Mouse (Mus musculus) Patski (cell line): ENCODE measurements around the gene Psma3. TPM values are rescaled to one million over a fixed set of nuclear protein-coding genes. Genes with fewer than 3 reads are reported as not detected.

Experiments used
- ATAC-seq: fragments of 100-300 bp; one replicate; pipeline ENCODE4 v1.8.0; 2021
- CTCF ChIA-PET: fragments of 350-600 bp; sonication (Branson Sonifier 250); formaldehyde crosslinking; loops from one replicate; lab custom pipeline; 2022; ENCODE audit warnings: inconsistent platforms; lab: Charles Lee
- POLR2A ChIA-PET: fragments of 350-600 bp; sonication (Branson Sonifier 250); formaldehyde crosslinking; loops from one replicate; lab custom pipeline; 2022; ENCODE audit warnings: antibody characterized with exemption, inconsistent platforms; lab: Charles Lee
- DNase-seq: peaks from one replicate; pipeline ENCODE4 v3.0.0-alpha.2; 2011; ENCODE audit warnings: low read depth, low spot score
- H3K27me3 ChIP-seq: fragments of 371-371 bp; one replicate; pipeline ENCODE4 v1.5.1; 2021
- CTCF ChIP-seq: fragments of 100-300 bp; IDR thresholded peaks from one replicate; pipeline ENCODE4 v1.5.1; 2021
- in situ Hi-C: fragments of 300-500 bp; cut with MboI; formaldehyde crosslinking; loops from 3 replicates; pipeline ENCODE4 v1.11.1; 2018; ENCODE audit warnings: low pct_unique_long_range_greater_than_20kb, mixed read lengths
- polyA plus RNA-seq: library from polyadenylated mRNA; unstranded; gene quantifications from one replicate; pipeline ENCODE4 v1.2.3, GENCODE M21; 2021

Psma3 gene
- polyA plus RNA-seq = 201 TPM

DNA sequence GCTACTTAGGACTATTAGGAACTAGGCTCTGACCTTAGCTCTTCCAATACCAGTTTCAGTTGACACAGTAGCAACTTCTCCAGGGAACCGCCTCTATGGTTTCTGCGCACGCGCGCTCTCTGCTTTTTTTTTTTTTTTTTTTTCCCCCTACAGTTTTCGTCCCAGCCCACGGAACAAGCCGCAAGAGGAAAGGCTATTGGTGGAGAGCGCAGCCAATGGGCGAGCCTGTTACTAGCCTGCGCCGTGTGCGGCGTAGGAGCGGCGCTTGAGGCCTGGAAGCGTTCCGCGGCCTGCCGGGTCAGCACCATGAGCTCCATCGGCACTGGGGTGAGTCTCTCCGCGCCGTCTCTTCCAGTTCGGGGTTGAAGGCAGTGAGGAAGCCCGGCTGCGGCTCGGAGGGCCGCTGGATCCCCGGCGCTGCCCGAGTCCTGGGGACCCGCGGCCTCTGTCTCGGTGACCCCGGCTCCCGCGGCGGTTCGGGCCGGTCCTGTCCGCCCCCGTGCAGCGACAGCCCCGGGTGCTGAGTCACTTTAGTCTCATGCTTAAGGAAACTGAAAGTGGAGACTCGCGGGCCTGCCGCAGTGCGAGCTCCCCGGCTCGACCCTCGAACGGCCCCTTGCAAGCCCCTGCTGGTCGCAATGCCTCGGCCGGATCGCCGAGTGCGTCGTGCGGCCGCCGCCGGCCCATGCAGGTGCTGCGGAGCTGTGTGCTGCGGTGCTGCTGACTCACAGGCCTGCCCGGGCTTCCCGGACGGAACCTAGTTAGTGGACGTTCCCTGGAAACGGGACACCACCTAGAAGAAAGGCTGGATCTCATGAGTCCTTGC is at the start of gene Psma3:
Psma3 (plus strand) TSS at position 181 of the 826 bp plus-strand sequence.
- CTCF ChIA-PET = no interaction called here
- DNase-seq = peak; percentile 79
- H3K27me3 ChIP-seq = no peaks in the 10 kb centered on the region
- peak; percentile 98 for ATAC-seq
- TF ChIP-seq CTCF = no peak
- in situ Hi-C loops = no loop called here
- POLR2A ChIA-PET = interaction anchor here (0.6 to 1.4 kb wide), 7 partner anchors 21 to 1520 kb away, joined by 3 to 5 read pairs (median 3); partner anchors contain the start of gene Tomm20l

DNA sequence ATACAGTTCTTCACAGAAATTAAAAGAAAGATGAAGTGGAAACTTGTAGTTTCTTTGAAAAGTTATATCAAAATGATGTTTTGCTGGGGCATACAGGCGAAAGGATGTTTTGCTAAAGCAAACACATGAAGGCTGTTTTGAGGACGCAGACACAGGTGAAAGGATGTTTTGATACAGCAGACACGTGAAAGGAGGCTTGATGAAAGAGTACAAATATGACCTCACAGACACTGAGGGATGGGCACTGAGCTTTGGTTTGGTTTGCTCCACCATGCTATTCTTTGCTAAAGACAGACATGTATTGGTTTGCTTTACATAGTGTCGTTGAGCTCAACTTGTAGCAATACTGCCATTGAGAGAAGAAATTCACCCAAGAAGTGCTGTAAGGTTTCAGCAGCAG is 44.6 kb upstream of the Psma3 start:
- POLR2A ChIA-PET = no interaction called here
- no peak for TF ChIP-seq CTCF
- ATAC-seq = no peak

DNA sequence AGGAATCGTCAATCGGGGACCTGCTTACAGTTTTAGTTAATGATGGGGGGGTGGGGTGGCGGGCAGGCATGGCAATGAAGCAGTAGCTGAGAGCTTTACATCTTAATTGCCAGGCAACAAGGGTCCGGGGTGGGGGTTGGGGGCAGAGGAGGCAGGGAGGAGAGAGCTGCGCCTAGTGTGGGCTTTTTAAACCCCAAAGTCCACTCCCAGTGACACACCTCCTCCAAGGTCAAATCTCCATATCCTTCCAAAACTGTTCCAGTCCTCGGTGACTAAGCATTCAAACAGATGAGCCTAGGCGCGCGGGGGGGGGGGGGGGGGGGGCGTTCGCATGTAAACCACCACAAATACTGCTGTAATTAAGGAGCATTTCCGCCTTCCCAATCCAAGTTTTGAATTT is 37.3 kb upstream of the Psma3 start:
- H3K27me3 ChIP-seq = peaks cover 1% of the 10 kb centered on the region
- CTCF ChIA-PET = no interaction called here
- peak; percentile 1 for ATAC-seq
- in situ Hi-C loops = loop anchor here (25.0 kb wide), 2 partner anchors 700 to 1000 kb away; partner anchors contain the start of gene Pygl
- no peak for TF ChIP-seq CTCF
- POLR2A ChIA-PET = no interaction called here
- DNase-seq = no peak

More for the DNA sequence above, 44.6 kb upstream of the Psma3 start:
- no peak for DNase-seq
- in situ Hi-C loops = loop anchor here (25.0 kb wide), 2 partner anchors 692 to 992 kb away; partner anchors contain the start of gene Pygl
- CTCF ChIA-PET = no interaction called here
- peaks cover 27% of the 10 kb centered on the region for H3K27me3 ChIP-seq

DNA sequence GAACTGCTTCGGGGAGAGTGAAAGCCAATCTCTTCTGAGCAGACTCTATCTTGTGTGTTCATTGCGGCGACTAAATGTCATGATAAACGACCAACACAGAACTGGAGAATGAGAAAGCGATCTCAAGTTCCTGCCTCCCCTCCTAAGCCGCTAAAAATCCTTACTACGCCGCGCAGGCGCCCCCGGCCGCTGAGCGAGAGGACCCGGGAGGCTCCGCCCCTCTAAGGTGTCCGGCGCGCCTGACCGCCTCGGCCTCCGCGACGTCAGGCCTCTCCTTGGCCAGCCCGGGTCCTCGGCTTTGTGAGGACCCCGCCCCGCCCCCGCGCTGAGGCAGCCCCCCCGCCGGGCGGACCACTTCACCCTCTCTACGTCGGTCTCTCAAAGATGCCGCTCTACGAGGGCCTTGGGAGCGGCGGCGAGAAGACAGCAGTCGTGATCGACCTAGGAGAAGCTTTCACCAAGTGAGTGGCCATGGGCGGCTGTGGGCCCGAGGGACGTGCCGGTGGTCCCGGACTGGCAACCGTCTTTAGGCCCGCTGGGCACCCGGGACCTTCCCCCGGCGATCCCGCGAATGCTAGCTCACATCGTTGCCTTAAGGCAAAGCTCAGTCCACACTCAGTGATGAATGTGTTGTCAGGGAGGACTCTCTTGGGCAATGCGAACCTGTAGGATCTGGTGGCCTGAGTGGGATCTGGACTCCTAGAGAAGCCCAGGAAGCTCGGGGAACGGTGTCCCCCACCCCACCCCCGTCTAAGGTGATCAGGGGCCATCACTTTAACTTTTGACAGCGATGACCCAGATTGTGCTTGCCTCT is 36.6 kb upstream of the Psma3 start, which contains the start of gene Actr10:
Actr10 (plus strand) TSS at position 287 of the 814 bp plus-strand sequence.
- POLR2A ChIA-PET = no interaction called here
- CTCF ChIA-PET = no interaction called here
- in situ Hi-C loops = loop anchor here (25.0 kb wide), 2 partner anchors 700 to 1000 kb away; partner anchors contain the start of gene Pygl
- DNase-seq (no peak), ATAC-seq (peak; percentile 69)
- no peaks in the 10 kb centered on the region for H3K27me3 ChIP-seq
- no peak for TF ChIP-seq CTCF

DNA sequence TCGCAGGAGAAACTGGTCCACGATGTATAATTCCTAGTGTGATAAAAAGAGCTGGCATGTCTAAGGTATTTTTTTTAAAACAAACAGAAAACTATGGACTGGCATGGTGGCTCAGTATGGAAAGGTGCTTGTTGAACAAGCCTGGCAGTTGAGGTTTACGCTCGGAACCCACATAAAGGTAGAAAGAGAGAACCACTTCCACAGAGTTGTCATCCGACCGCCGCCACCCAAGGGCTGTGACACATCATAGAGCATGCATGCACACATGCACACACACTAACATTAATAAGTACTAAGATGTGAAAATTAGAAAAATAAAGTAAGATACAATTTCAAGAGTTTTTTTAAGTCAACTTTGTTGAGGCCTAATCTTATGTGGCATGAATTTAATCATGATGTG is 33.6 kb upstream of the Psma3 start:
- ChIA-PET POLR2A (interaction anchor here (0.5 kb wide), 1 partner anchor 486 kb away, joined by 5 read pairs; no protein-coding TSS in a partner anchor), CTCF (no interaction called here)
- in situ Hi-C loops = loop anchor here (25.0 kb wide), 2 partner anchors 704 to 1004 kb away; partner anchors contain the start of gene Pygl
- DNase-seq (no peak), ATAC-seq (no peak)
- H3K27me3 ChIP-seq = no peaks in the 10 kb centered on the region
- no peak for TF ChIP-seq CTCF

DNA sequence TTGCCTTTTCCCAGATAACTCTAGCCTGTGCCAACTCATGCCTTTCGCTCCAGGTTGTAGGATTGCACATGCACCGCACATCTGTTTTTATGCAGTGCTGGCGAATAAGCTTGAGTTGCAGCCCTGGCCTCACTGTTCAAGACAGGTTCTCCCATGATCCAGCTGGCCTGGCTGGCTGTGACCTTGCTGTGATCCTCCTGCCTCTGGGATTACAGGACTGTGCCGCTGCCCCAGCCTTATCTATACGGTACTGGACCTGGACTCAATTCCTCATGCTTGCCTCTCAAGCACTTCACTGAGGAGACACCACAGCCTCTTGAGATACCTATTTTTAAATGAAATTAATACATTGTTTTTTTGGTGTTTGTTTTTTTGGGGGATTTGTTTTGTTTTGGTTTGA is 30.2 kb upstream of the Psma3 start:
- ChIA-PET CTCF (interaction anchor here (1.4 kb wide), 1 partner anchor 8 kb away, joined by 6 read pairs; no protein-coding TSS in a partner anchor), POLR2A (no interaction called here)
- in situ Hi-C loops = loop anchor here (25.0 kb wide), 2 partner anchors 707 to 1007 kb away; partner anchors contain the start of gene Pygl
- no peak for TF ChIP-seq CTCF
- DNase-seq = no peak
- no peaks in the 10 kb centered on the region for H3K27me3 ChIP-seq
- no peak for ATAC-seq

DNA sequence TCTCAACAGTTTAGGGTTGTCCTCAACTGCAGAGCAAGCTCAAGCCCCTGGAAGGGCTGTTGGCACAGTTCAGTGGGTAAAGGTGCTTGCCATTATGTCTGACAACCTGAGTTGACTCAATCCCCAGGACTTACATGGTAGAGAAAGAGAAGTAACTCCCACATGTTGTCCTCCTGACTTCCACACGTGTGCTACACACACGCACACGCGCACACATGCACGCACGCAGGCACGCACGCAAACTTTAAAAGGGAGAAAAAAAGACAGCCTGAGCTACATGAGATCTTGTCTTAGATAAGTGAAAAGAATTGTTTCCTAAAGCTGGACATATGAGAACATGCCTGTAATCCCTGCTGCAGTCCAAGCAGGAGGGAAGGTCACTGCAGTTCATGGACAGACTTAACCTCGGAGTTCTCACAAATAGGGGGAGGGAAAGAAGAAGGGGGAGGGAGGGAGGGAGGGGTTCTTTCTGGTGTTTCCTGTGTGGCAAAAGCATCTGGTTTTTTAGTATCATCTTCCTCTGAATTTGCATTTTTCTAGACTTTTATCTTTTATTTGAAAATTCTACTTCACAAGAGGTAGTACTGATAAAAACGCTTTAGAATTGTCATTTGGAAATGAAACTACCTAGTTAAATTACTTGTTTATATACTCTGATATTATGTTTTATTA is 27.7 kb upstream of the Psma3 start:
- TF ChIP-seq CTCF = no peak
- in situ Hi-C loops = loop anchor here (25.0 kb wide), 2 partner anchors 709 to 1009 kb away; partner anchors contain the start of gene Pygl
- ChIA-PET CTCF (no interaction called here), POLR2A (interaction anchor here (0.5 to 1.0 kb wide), 2 partner anchors 19 to 28 kb away, joined by 3 to 4 read pairs; partner anchors contain the start of gene Psma3)
- no peak for DNase-seq
- no peaks in the 10 kb centered on the region for H3K27me3 ChIP-seq
- no peak for ATAC-seq

DNA sequence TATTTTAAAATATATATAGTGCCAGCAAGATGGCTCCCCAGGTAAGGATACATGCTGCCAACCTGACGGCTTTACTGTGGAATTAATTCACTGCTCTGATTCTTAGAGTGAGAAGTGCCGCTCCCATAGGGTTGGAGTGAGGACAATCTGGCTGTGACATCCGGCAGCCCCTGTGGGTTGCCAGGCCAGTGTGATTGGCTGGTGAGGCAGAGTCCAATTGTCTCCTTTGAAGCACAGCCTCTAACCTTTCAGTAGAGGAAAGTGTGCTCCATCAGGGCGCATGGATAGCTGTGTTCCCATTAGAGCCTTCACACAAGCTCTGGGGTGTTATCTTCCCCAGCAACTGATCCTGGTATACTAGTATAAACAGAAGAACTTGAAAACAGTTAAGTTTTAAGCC is 15.8 kb upstream of the Psma3 start:
- no peak for DNase-seq
- no peak for TF ChIP-seq CTCF
- ATAC-seq = no peak
- in situ Hi-C loops = no loop called here
- ChIA-PET CTCF (no interaction called here), POLR2A (no interaction called here)
- H3K27me3 ChIP-seq = no peaks in the 10 kb centered on the region

DNA sequence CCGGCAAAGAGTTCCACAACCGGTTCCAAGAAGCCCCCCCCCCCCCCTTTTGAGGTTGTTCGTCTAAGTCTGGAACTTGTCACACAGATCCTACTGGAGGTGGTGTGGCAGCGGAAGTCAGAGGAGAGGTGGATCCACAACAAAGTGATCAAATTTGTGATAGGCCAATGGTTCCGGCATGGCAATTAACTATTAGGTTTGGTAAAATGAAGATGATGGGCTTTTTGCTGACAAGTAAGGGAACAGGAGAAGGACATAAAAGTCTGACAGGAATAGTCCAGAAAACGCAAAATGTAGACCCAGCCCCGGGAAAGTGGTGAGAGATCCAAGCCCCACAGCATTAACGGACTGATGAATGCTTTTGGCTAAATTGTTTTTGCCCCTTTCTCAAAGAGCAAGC is 6.8 kb upstream of the Psma3 start:
- ChIA-PET POLR2A (interaction anchor here (0.9 kb wide), 1 partner anchor 50 kb away, joined by 3 read pairs; no protein-coding TSS in a partner anchor), CTCF (no interaction called here)
- ATAC-seq = no peak
- H3K27me3 ChIP-seq = no peaks in the 10 kb centered on the region
- TF ChIP-seq CTCF = no peak
- no peak for DNase-seq
- in situ Hi-C loops = no loop called here
